Mouse (Mus musculus): ENCODE results near the gene Pabpn1l.
"Not testable (repeated sequence)": the region's sequence is repeated elsewhere in the genome, so short reads cannot be mapped to it uniquely, and the experiment has no call there.

Gene Pabpn1l

GRCm38 (mm10) chr8:122644175-122644954 is 21.8 kb upstream of the Pabpn1l start:
- DNase-seq, result no peak

- no peak for DNase-seq
These were observed 19.5 kb upstream of the Pabpn1l start for GRCm38 (mm10) chr8:122642071-122642470.

GRCm38 (mm10) chr8:122641406-122641805 is 18.9 kb upstream of the Pabpn1l start:
- no peak for DNase-seq

- no peak for DNase-seq
These were observed 18.3 kb upstream of the Pabpn1l start for GRCm38 (mm10) chr8:122640825-122641224.

GRCm38 (mm10) chr8:122639521-122640248 is 17.1 kb upstream of the Pabpn1l start:
- DNase-seq, result peak; percentile 78

- DNase-seq, result peak; percentile 71
These were observed 16.1 kb upstream of the Pabpn1l start for GRCm38 (mm10) chr8:122638601-122639000.

- DNase-seq, result no peak
These were observed 14.7 kb upstream of the Pabpn1l start for GRCm38 (mm10) chr8:122637230-122637629.

GRCm38 (mm10) chr8:122636803-122637175 is 14.2 kb upstream of the Pabpn1l start:
- DNase-seq, result no peak

GRCm38 (mm10) chr8:122635878-122636802 is 13.6 kb upstream of the Pabpn1l start:
- no peak for DNase-seq

- DNase-seq, result peak; percentile 61
These were observed 10.7 kb upstream of the Pabpn1l start for GRCm38 (mm10) chr8:122633205-122633604.

GRCm38 (mm10) chr8:122632134-122632533 is 9.6 kb upstream of the Pabpn1l start:
- DNase-seq, result not testable (repeated sequence)

GRCm38 (mm10) chr8:122630696-122631095 is 8.2 kb upstream of the Pabpn1l start:
- no peak for DNase-seq

- DNase-seq, result no peak
These were observed 6.8 kb upstream of the Pabpn1l start for GRCm38 (mm10) chr8:122629388-122629787.

- DNase-seq, result no peak
These were observed 4.4 kb upstream of the Pabpn1l start for GRCm38 (mm10) chr8:122626896-122627295.

- DNase-seq, result no peak
These were observed 3.3 kb upstream of the Pabpn1l start for GRCm38 (mm10) chr8:122625811-122626210.

- no peak for DNase-seq
These were observed 2.1 kb upstream of the Pabpn1l start for GRCm38 (mm10) chr8:122624653-122625052.

GRCm38 (mm10) chr8:122623844-122624642 is 1.5 kb upstream of the Pabpn1l start:
- DNase-seq, result no peak

- DNase-seq, result no peak
These were observed 2.1 kb downstream of the Pabpn1l start for GRCm38 (mm10) chr8:122620446-122620845.

- no peak for DNase-seq
These were observed 3.7 kb downstream of the Pabpn1l start for GRCm38 (mm10) chr8:122618660-122619378.

GRCm38 (mm10) chr8:122617947-122618546 is 4.5 kb downstream of the Pabpn1l start:
- DNase-seq, result peak; percentile 88
